Mouse (Mus musculus) MEL (cell line): ENCODE measurements around the gene Paics. TPM values are rescaled to one million over a fixed set of nuclear protein-coding genes. Genes with fewer than 3 reads are reported as not detected.
A peak's percentile ranks its signal among the peaks of the same experiment; 100 is the strongest.

Experiments used
- DNase-seq: peaks from one replicate; pipeline ENCODE4 v3.0.0; 2011; ENCODE audit warnings: low read depth, low spot score
- H3K27ac ChIP-seq: 2 replicates; pipeline ENCODE4 v1.5.1; 2012; ENCODE audit warnings: low read depth, mild to moderate bottlenecking, control low read depth, low read length, moderate library complexity; ENCODE audit not compliant: control insufficient read depth
- H3K27me3 ChIP-seq, 2 experiments: fragments of 150-350 bp in 1 of 2; sonication (generic) in 1 of 2; 2 replicates each; pipeline ENCODE4 v1.6.1; 2012; ENCODE audit warnings: low read length in 2 of 2, mild to moderate bottlenecking in 2 of 2, improper control_type of control experiment in 1 of 2, moderate library complexity in 1 of 2; ENCODE audit not compliant: insufficient read depth in 2 of 2, control insufficient read depth in 1 of 2
- H3K36me3 ChIP-seq, 2 experiments: 2 replicates each; pipeline ENCODE4 v1.6.1; 2012 to 2014; ENCODE audit warnings: low read length in 2 of 2, improper control_type of control experiment in 1 of 2, inconsistent platforms in 1 of 2, mild to moderate bottlenecking in 1 of 2; ENCODE audit not compliant: insufficient read depth in 2 of 2, control insufficient read depth in 1 of 2
- H3K4me1 ChIP-seq, 2 experiments: fragments of 150-350 bp in 1 of 2; sonication (generic) in 1 of 2; 2 replicates each; pipeline ENCODE4 v1.6.1; 2012; ENCODE audit warnings: low read length in 2 of 2, improper control_type of control experiment in 1 of 2, mild to moderate bottlenecking in 1 of 2; ENCODE audit not compliant: insufficient read depth in 2 of 2, control insufficient read depth in 1 of 2
- H3K4me3 ChIP-seq, 2 experiments: fragments of 150-350 bp in 1 of 2; sonication (generic) in 1 of 2; 2 replicates each; pipeline ENCODE4 v1.5.1; 2012; ENCODE audit warnings: low read depth in 2 of 2, low read length in 2 of 2, mild to moderate bottlenecking in 2 of 2, moderate library complexity in 2 of 2, control low read depth in 1 of 2, improper control_type of control experiment in 1 of 2; ENCODE audit not compliant: control insufficient read depth in 1 of 2, insufficient read depth in 1 of 2
- H3K79me2 ChIP-seq: 2 replicates; pipeline ENCODE4 v1.6.1; 2012; ENCODE audit warnings: mild to moderate bottlenecking, low read length, moderate library complexity; ENCODE audit not compliant: control insufficient read depth, poor library complexity, insufficient read depth
- H3K9ac ChIP-seq: 2 replicates; pipeline ENCODE4 v1.6.1; 2012; ENCODE audit warnings: low read depth, mild to moderate bottlenecking, control low read depth, low read length, moderate library complexity; ENCODE audit not compliant: control insufficient read depth, poor library complexity, severe bottlenecking
- H3K9me3 ChIP-seq: fragments of 150-350 bp; sonication (generic); replicated peaks from 2 replicates; pipeline ENCODE4 v1.6.1; 2012; ENCODE audit warnings: mild to moderate bottlenecking, low read length, improper control_type of control experiment, moderate library complexity; ENCODE audit not compliant: insufficient read depth
- CHD1 ChIP-seq: IDR thresholded peaks from 2 replicates; pipeline ENCODE4 v1.6.1; 2012; ENCODE audit warnings: low read depth, mild to moderate bottlenecking, inconsistent platforms, low read length, improper control_type of control experiment
- CTCF ChIP-seq, 3 experiments: IDR thresholded peaks in 2 of 3; conservative IDR thresholded peaks in 1 of 3; 2 replicates each; pipeline ENCODE4 v1.5.1; 2011 to 2012; ENCODE audit warnings: low read length in 3 of 3, low read depth in 2 of 3, mild to moderate bottlenecking in 2 of 3, improper control_type of control experiment in 1 of 3, inconsistent platforms in 1 of 3, mixed read lengths in 1 of 3, moderate library complexity in 1 of 3; ENCODE audit not compliant: control insufficient read depth in 1 of 3, insufficient read depth in 1 of 3, poor library complexity in 1 of 3, severe bottlenecking in 1 of 3
- ELF1 ChIP-seq: IDR thresholded peaks from 2 replicates; pipeline ENCODE4 v1.6.1; 2014; ENCODE audit warnings: low read depth, mild to moderate bottlenecking, inconsistent platforms, low read length, improper control_type of control experiment, moderate library complexity
- EP300 ChIP-seq, 2 experiments: IDR thresholded peaks; 2 replicates each; pipeline ENCODE4 v1.6.1; 2011; ENCODE audit warnings: improper control_type of control experiment in 2 of 2, low read length in 2 of 2, low read depth in 1 of 2, mild to moderate bottlenecking in 1 of 2
- ETS1 ChIP-seq: IDR thresholded peaks from 2 replicates; pipeline ENCODE4 v1.6.1; 2012; ENCODE audit warnings: low read depth, mild to moderate bottlenecking, inconsistent platforms, low read length, improper control_type of control experiment, moderate library complexity
- GATA1 ChIP-seq: IDR thresholded peaks from 2 replicates; pipeline ENCODE4 v1.6.1; 2011; ENCODE audit warnings: low read depth, low read length, improper control_type of control experiment
- HCFC1 ChIP-seq: IDR thresholded peaks from 2 replicates; pipeline ENCODE4 v1.6.1; 2012; ENCODE audit warnings: low read depth, mild to moderate bottlenecking, inconsistent platforms, low read length, improper control_type of control experiment, moderate library complexity
- KAT2A ChIP-seq: conservative IDR thresholded peaks from 2 replicates; pipeline ENCODE4 v1.6.1; 2012; ENCODE audit warnings: low read depth, low read length, improper control_type of control experiment, inconsistent platforms
- MAFK ChIP-seq: IDR thresholded peaks from 2 replicates; pipeline ENCODE4 v1.6.1; 2011; ENCODE audit warnings: low read depth, mild to moderate bottlenecking, low read length, improper control_type of control experiment, borderline replicate concordance
- MAX ChIP-seq: IDR thresholded peaks from 2 replicates; pipeline ENCODE4 v1.6.1; 2011; ENCODE audit warnings: low read length, improper control_type of control experiment
- MAZ ChIP-seq: IDR thresholded peaks from 2 replicates; pipeline ENCODE4 v1.6.1; 2012; ENCODE audit warnings: low read depth, mild to moderate bottlenecking, inconsistent platforms, low read length, improper control_type of control experiment
- MEF2A ChIP-seq: IDR thresholded peaks from 2 replicates; pipeline ENCODE4 v1.6.1; 2014; ENCODE audit warnings: low read depth, mild to moderate bottlenecking, inconsistent platforms, low read length, improper control_type of control experiment; ENCODE audit not compliant: poor library complexity, insufficient replicate concordance, severe bottlenecking; ENCODE audit errors: extremely low read depth
- MXI1 ChIP-seq: IDR thresholded peaks from 2 replicates; pipeline ENCODE4 v1.6.1; 2011; ENCODE audit warnings: mild to moderate bottlenecking, low read depth, low read length, improper control_type of control experiment
- MYB ChIP-seq: IDR thresholded peaks from 2 replicates; pipeline ENCODE4 v1.6.1; 2011; ENCODE audit warnings: mild to moderate bottlenecking, low read depth, low read length, improper control_type of control experiment
- MYC ChIP-seq: IDR thresholded peaks from 2 replicates; pipeline ENCODE4 v1.6.1; 2011; ENCODE audit warnings: low read depth, mild to moderate bottlenecking, low read length, improper control_type of control experiment, moderate library complexity
- NRF1 ChIP-seq: IDR thresholded peaks from 2 replicates; pipeline ENCODE4 v1.6.1; 2014; ENCODE audit warnings: low read depth, mild to moderate bottlenecking, inconsistent platforms, low read length, improper control_type of control experiment, moderate library complexity; ENCODE audit not compliant: poor library complexity, insufficient read depth, severe bottlenecking
- POLR2A ChIP-seq, 2 experiments: IDR thresholded peaks; 2 replicates each; pipeline ENCODE4 v1.6.1; 2011 to 2012; ENCODE audit warnings: low read length in 2 of 2, mild to moderate bottlenecking in 2 of 2, control low read depth in 1 of 2, improper control_type of control experiment in 1 of 2, low read depth in 1 of 2, moderate library complexity in 1 of 2; ENCODE audit not compliant: control insufficient read depth in 1 of 2, insufficient read depth in 1 of 2, poor library complexity in 1 of 2
- POLR2AphosphoS5 ChIP-seq: IDR thresholded peaks from 2 replicates; pipeline ENCODE4 v1.6.1; 2012; ENCODE audit warnings: low read depth, borderline replicate concordance, mild to moderate bottlenecking, inconsistent platforms, low read length, moderate library complexity, mixed read lengths
- RAD21 ChIP-seq: IDR thresholded peaks from 2 replicates; pipeline ENCODE4 v1.6.1; 2011; ENCODE audit warnings: mild to moderate bottlenecking, low read depth, low read length, improper control_type of control experiment
- RCOR1 ChIP-seq: IDR thresholded peaks from 2 replicates; pipeline ENCODE4 v1.6.1; 2012; ENCODE audit warnings: low read depth, mild to moderate bottlenecking, inconsistent platforms, low read length, improper control_type of control experiment
- SIN3A ChIP-seq: IDR thresholded peaks from 2 replicates; pipeline ENCODE4 v1.6.1; 2012; ENCODE audit warnings: low read length, improper control_type of control experiment, inconsistent platforms
- TAL1 ChIP-seq: IDR thresholded peaks from 2 replicates; pipeline ENCODE4 v1.6.1; 2012; ENCODE audit warnings: mild to moderate bottlenecking, inconsistent platforms, low read length, moderate library complexity, mixed read lengths
- TBP ChIP-seq: IDR thresholded peaks from 2 replicates; pipeline ENCODE4 v1.8.0; 2011; ENCODE audit warnings: low read depth, low read length, improper control_type of control experiment
- UBTF ChIP-seq: IDR thresholded peaks from 2 replicates; pipeline ENCODE4 v1.6.1; 2012; ENCODE audit warnings: low read depth, mild to moderate bottlenecking, inconsistent platforms, low read length, improper control_type of control experiment, moderate library complexity, borderline replicate concordance; ENCODE audit not compliant: insufficient read depth
- USF2 ChIP-seq, 2 experiments: IDR thresholded peaks; 2 replicates each; pipeline ENCODE4 v1.6.1; 2011 to 2012; ENCODE audit warnings: improper control_type of control experiment in 2 of 2, low read length in 2 of 2, borderline replicate concordance in 1 of 2, inconsistent platforms in 1 of 2, low read depth in 1 of 2, mild to moderate bottlenecking in 1 of 2; ENCODE audit not compliant: insufficient read depth in 1 of 2
- ZC3H11A ChIP-seq: IDR thresholded peaks from 2 replicates; pipeline ENCODE4 v1.6.1; 2012; ENCODE audit warnings: low read depth, mild to moderate bottlenecking, inconsistent platforms, low read length, improper control_type of control experiment
- ZKSCAN1 ChIP-seq: IDR thresholded peaks from 2 replicates; pipeline ENCODE4 v1.6.1; 2012; ENCODE audit warnings: low read depth, mild to moderate bottlenecking, inconsistent platforms, low read length, improper control_type of control experiment, moderate library complexity
- ZMIZ1 ChIP-seq: IDR thresholded peaks from 2 replicates; pipeline ENCODE4 v1.6.1; 2012; ENCODE audit warnings: low read depth, mild to moderate bottlenecking, inconsistent platforms, low read length, improper control_type of control experiment, moderate library complexity
- polyA plus RNA-seq, 2 experiments: library from polyadenylated mRNA; stranded (reverse) in 1 of 2; unstranded in 1 of 2; fragments of >175 nt in 1 of 2; fragments of >200 nt in 1 of 2; gene quantifications; 2 replicates each; pipeline versions ENCODE4 v1.2.1 to v1.2.4; 2012; ENCODE audit warnings: low replicate concordance in 2 of 2, low read depth in 1 of 2; ENCODE audit not compliant: insufficient read length in 2 of 2, insufficient read depth in 1 of 2, missing spikeins in 1 of 2
- total RNA-seq: library from RNA; depleted of rRNA; stranded (reverse); fragments of 300-350 nt; gene quantifications from 2 replicates; pipeline ENCODE4 v1.2.3, GENCODE M21; 2012

Paics gene
- total and polyA plus RNA-seq, 3 experiments = 222 to 434 (median 266) TPM

- peaks cover 13 to 42% of the 10 kb centered on the region in 2 experiments for H3K36me3 ChIP-seq
- peaks cover 53% of the 10 kb centered on the region for H3K79me2 ChIP-seq
- TF ChIP-seq GATA1 (no peak), ZC3H11A (no peak), RCOR1 (no peak), MAFK (no peak), MAX (no peak), KAT2A (no peak), MYB (no peak), ETS1 (no peak), ZKSCAN1 (no peak), MAZ (no peak), RAD21 (no peak), ZMIZ1 (no peak), SIN3A (no peak), MEF2A (no peak), TBP (no peak), UBTF (no peak), USF2 (IDR thresholded peaks at IDR 0.05; ENCODE audit: borderline replicate concordance in 1 of 2, insufficient read depth in 1 of 2, low read depth in 1 of 2, low read length in 2 of 2) (no peak)
- no peaks in the 10 kb centered on the region for H3K9me3 ChIP-seq
- no peak for DNase-seq
- peaks cover 13 to 20% of the 10 kb centered on the region in 2 experiments for H3K4me1 ChIP-seq
- peak overlapping the region; percentile 26 for H3K27ac ChIP-seq
- H3K4me3 ChIP-seq = no peak overlapping the region
- H3K27me3 ChIP-seq = no peaks in the 10 kb centered on the region
- peak overlapping the region; percentile 32; the same call in 1 of the 2 replicates for H3K9ac ChIP-seq
Observed at GRCm38 (mm10) chr5:76953794-76954193, 2.7 kb downstream of the Paics start.

- H3K4me1 ChIP-seq = peaks cover 13 to 19% of the 10 kb centered on the region in 2 experiments
- H3K79me2 ChIP-seq = peaks cover 48% of the 10 kb centered on the region
- DNase-seq = peak; percentile 80
- H3K4me3 ChIP-seq = no peak overlapping the region
- peak overlapping the region; percentile 32 for H3K27ac ChIP-seq
- no peaks in the 10 kb centered on the region for H3K27me3 ChIP-seq
- peak overlapping the region; percentile 32; the same call in 1 of the 2 replicates for H3K9ac ChIP-seq
- H3K9me3 ChIP-seq = no peaks in the 10 kb centered on the region
- peaks cover 13 to 39% of the 10 kb centered on the region in 2 experiments for H3K36me3 ChIP-seq
- TF ChIP-seq UBTF (no peak), GATA1 (peak; percentile 65), MYC (0 out of 2 replicates have a peak, but pooled peaks have one; percentile 20), CHD1 (no peak), MXI1 (peak; percentile 66), NRF1 (no peak), RAD21 (no peak), POLR2AphosphoS5 (no peak), SIN3A (peak; percentile 79), ZKSCAN1 (no peak), POLR2A (IDR thresholded peaks at IDR 0.05; ENCODE audit: control insufficient read depth in 1 of 2, insufficient read depth in 1 of 2, low read depth in 1 of 2, low read length in 2 of 2, poor library complexity in 1 of 2) (0 out of 4 replicates have a peak, but pooled peaks of 1 of the 2 experiments have one; percentile 26), RCOR1 (peak; percentile 89), TBP (peak; percentile 80), EP300 (IDR thresholded peaks at IDR 0.05; ENCODE audit: low read depth in 1 of 2, low read length in 2 of 2) (peak in 1 of 2 experiments; percentile 39; a peak in 1 of 4 replicates), ELF1 (no peak), ETS1 (peak; percentile 39; the same call in 1 of the 2 replicates), CTCF (IDR thresholded peaks at IDR 0.05 in 2 of 3, conservative IDR thresholded peaks at IDR 0.05 in 1 of 3; ENCODE audit: control insufficient read depth in 1 of 3, insufficient read depth in 1 of 3, low read depth in 2 of 3, low read length in 3 of 3, poor library complexity in 1 of 3, severe bottlenecking in 1 of 3) (no peak), TAL1 (no peak), HCFC1 (peak; percentile 57)
Observed at GRCm38 (mm10) chr5:76954271-76954900, 3.3 kb downstream of the Paics start.
